Mouse (Mus musculus): ENCODE measurements around the gene Tsr1. TPM values are rescaled to one million over a fixed set of nuclear protein-coding genes. Genes with fewer than 3 reads are reported as not detected.

The Tsr1 gene
- polyA plus RNA-seq, 1 experiment from 2014 or later: 44.5 TPM

DNA sequence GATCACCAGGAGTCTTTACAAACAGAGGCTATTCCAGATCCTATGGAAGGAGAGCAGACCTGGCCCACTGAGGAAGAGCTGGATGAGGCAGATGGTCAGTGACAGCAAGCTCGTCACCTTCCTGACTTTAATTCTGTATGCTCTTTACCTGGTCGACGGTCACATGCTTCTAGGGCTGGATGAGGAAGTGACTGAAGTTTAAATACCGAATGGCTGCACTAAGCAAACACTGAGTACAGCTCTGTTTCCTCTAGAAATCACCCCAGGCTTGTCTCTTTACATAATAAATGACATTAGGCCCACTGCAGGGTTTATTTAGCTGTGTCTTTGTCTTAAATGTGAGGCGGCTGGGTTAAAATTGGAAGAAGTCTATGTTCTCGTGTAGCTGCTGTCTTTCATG, 3.7 kb downstream of the Tsr1 start:
- WGBS: 91% methylated on average over 6 of the region's 6 CpGs
- Histone ChIP-seq H3K9ac (no peak overlapping the region), H3K4me2 (replicated peaks) (no peak overlapping the region), H3K4me1 (no peaks in the 10 kb centered on the region), H3K9me3 (no peaks in the 10 kb centered on the region), H3K27ac (no peak overlapping the region), H3K27me3 (no peaks in the 10 kb centered on the region), H3K36me3 (peaks cover 70% of the 10 kb centered on the region), H3K4me3 (no peak overlapping the region)
- ATAC-seq (ENCODE audit: insufficient number of reproducible peaks, insufficient read depth, low FRiP score, low TSS enrichment): no peak

DNA sequence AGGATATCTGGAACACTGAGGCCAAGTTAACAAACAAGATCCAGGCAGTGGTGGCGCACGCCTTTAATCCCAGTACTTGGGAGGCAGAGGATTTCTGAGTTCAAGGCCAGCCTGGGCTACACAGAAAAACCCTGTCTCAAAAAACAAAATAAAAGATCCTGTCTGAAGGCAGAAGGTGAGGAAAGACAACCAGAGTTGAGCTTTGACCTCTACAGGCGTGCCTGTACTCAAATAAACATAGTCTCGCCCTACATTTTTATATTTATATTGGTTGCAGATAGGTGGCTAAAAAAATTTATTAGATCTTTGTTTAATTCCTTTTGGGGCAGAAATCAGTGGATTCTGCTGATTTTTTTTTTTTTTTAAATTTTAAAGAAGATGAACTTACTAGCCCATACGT, 4.5 kb downstream of the Tsr1 start:
- no peak for ATAC-seq (ENCODE audit: insufficient number of reproducible peaks, insufficient read depth, low FRiP score, low TSS enrichment)
- Histone ChIP-seq H3K4me2 (replicated peaks) (no peak overlapping the region), H3K27me3 (no peaks in the 10 kb centered on the region), H3K36me3 (peaks cover 79% of the 10 kb centered on the region), H3K4me3 (no peak overlapping the region), H3K9ac (no peak overlapping the region), H3K27ac (no peak overlapping the region), H3K4me1 (no peaks in the 10 kb centered on the region), H3K9me3 (no peaks in the 10 kb centered on the region)
- 90% methylated on average over 5 of the region's 5 CpGs for WGBS

DNA sequence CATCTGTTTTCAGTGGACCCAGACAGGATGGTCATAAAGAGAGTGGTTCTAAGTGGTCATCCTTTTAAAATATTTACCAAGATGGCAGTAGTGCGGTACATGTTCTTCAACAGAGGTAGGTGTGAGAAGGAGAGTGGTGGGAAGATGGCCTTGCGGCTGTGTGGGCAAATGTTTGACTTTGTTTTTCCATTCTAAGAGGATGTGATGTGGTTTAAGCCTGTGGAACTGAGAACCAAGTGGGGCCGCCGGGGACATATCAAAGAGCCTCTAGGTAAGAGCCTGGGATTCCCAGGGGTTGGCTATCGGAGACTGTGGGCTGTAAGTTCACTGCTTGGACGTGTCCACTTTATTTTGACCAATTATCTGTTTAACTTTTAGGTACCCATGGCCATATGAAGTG, 10.0 kb downstream of the Tsr1 start:
- Histone ChIP-seq H3K27me3 (no peaks in the 10 kb centered on the region), H3K9ac (no peak overlapping the region), H3K4me2 (replicated peaks) (no peak overlapping the region), H3K4me3 (no peak overlapping the region), H3K4me1 (no peaks in the 10 kb centered on the region), H3K36me3 (peaks cover 72% of the 10 kb centered on the region), H3K27ac (no peak overlapping the region), H3K9me3 (no peaks in the 10 kb centered on the region)
- ATAC-seq (ENCODE audit: insufficient number of reproducible peaks, insufficient read depth, low FRiP score, low TSS enrichment): no peak
- 91% methylated on average over 6 of the region's 6 CpGs for WGBS

DNA sequence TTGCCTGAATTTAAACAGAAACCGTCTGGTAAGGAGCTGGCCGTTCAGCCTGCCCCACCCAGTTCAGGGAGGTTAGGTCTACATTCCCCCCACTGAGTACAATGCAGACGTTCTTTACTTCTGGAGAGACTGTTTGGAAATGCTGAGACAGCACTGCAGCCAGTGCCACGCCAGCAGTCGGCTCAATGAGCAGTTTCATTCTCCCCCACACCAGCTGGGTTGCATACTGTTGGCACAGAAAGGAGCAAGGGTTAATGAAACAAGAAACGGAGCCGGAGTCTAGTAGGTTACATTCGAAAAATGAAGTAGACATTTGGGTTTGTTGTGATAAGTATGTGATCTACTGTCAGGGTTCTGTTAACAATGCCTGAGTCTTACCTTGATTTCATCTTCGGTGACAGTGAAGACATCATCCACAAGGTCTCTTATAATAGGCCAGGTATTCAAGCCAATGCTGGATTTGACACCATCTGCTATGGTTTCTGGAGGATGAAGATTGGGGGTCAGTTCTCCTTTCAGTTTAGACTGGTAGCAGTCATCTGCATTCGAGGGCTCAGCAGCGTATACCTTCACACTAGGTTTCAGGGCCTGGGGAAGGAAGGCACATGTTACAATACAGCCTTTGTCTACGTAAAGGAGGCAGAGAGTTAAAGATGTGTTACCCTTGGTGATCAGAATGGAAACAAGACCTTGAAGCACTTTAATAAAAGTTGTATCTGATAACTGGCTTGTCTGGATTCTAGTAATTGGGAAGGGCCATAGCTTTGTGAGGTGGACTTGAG, 10.9 kb downstream of the Tsr1 start:
- WGBS: 81% methylated on average over 12 of the region's 12 CpGs
- peaks cover 62% of the 10 kb centered on the region for H3K36me3 ChIP-seq

DNA sequence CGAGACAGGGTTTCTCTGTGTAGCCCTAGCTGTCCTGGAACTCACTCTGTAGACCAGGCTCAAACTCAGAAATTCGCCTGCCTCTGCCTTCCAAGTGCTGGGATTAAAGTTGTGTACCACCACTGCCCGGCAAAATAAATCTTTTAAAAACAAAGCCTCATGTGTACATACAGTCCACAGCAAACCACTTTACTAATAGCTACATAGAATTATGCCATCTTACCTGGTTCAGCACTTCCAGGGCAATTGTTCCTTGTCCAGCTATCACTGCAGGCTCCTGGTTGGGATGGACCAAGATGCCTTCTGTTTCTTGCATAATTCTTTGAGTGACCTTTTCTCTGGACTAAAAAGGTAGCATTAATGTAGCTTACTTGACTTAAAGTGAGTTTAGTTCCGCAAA, 12.1 kb downstream of the Tsr1 start:
- Histone ChIP-seq H3K27me3 (no peaks in the 10 kb centered on the region), H3K4me3 (no peak overlapping the region), H3K4me1 (no peaks in the 10 kb centered on the region), H3K9me3 (no peaks in the 10 kb centered on the region), H3K9ac (no peak overlapping the region), H3K27ac (no peak overlapping the region), H3K4me2 (replicated peaks) (no peak overlapping the region), H3K36me3 (peaks cover 51% of the 10 kb centered on the region)
- no peak for ATAC-seq (ENCODE audit: insufficient number of reproducible peaks, insufficient read depth, low FRiP score, low TSS enrichment)
- 86% methylated on average over 4 of the region's 4 CpGs for WGBS

More for the DNA sequence above, 10.9 kb downstream of the Tsr1 start:
- H3K9ac ChIP-seq: no peak overlapping the region
- H3K4me1 ChIP-seq: no peaks in the 10 kb centered on the region
- no peak overlapping the region for H3K4me3 ChIP-seq
- no peaks in the 10 kb centered on the region for H3K27me3 ChIP-seq
- H3K27ac ChIP-seq: no peak overlapping the region
- no peak for ATAC-seq (ENCODE audit: insufficient number of reproducible peaks, insufficient read depth, low FRiP score, low TSS enrichment)
- no peaks in the 10 kb centered on the region for H3K9me3 ChIP-seq
- H3K4me2 ChIP-seq (replicated peaks): no peak overlapping the region

DNA sequence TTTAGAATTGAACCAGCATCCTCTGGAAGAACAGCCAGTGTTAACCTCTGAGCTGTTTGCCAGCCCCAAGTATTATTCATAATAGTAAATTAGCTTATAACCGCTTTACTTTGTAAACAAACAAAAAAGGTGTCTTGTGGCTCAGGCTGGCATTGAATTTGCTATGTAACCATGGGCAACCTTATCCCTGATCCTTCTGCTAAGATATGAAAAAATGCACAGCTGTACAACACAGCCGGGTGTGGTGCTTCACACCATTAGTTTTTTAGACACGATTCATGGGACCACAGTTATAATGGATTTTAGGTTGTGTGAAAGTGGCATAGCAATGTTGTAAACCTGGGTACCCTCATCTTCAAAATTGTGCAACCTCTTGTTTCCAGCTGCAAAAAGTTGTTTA, 14.6 kb downstream of the Tsr1 start:
- ATAC-seq (ENCODE audit: insufficient number of reproducible peaks, insufficient read depth, low FRiP score, low TSS enrichment): no peak
- 87% methylated on average over 3 of the region's 3 CpGs for WGBS

DNA sequence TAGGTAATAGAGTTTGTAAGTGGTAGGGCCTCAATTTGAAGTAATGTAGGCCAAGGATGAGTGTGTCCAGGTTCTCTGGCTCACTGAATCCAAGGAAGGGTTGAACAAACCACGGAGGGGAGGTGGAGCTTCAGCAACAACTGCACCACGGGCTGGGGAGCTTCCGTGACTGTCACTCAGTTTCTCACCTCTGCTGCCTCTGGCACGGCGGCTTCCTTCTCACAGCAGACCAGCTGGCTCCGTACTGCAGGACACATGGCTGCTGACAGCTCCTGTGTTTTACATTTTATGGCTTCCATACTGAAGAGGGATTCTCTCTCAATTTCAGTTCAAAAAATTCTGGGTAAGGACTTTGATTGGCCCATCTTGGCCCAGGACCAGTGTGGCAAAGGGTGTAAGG, 21.4 kb downstream of the Tsr1 start:
- Histone ChIP-seq H3K4me2 (replicated peaks) (no peak overlapping the region), H3K9me3 (no peaks in the 10 kb centered on the region), H3K27me3 (no peaks in the 10 kb centered on the region), H3K27ac (no peak overlapping the region), H3K4me3 (no peak overlapping the region), H3K4me1 (no peaks in the 10 kb centered on the region), H3K36me3 (peaks cover 12% of the 10 kb centered on the region; the same call in 1 of the 2 replicates), H3K9ac (no peak overlapping the region)
- WGBS: 79% methylated on average over 6 of the region's 6 CpGs
- no peak for ATAC-seq (ENCODE audit: insufficient number of reproducible peaks, insufficient read depth, low FRiP score, low TSS enrichment)

More for the DNA sequence above, 14.6 kb downstream of the Tsr1 start:
- no peak overlapping the region for H3K9ac ChIP-seq
- no peak overlapping the region for H3K27ac ChIP-seq
- H3K4me3 ChIP-seq: no peak overlapping the region
- no peaks in the 10 kb centered on the region for H3K27me3 ChIP-seq
- H3K36me3 ChIP-seq: peaks cover 26% of the 10 kb centered on the region
- H3K4me2 ChIP-seq (replicated peaks): no peak overlapping the region
- no peaks in the 10 kb centered on the region for H3K9me3 ChIP-seq
- no peaks in the 10 kb centered on the region for H3K4me1 ChIP-seq

- Histone ChIP-seq H3K4me3 (0 out of 2 replicates have a peak overlapping the region, but pooled peaks have one; percentile 80), H3K9ac (no peak overlapping the region), H3K4me1 (peaks cover 16% of the 10 kb centered on the region), H3K36me3 (peaks cover 3% of the 10 kb centered on the region; the same call in 1 of the 2 replicates), H3K9me3 (no peaks in the 10 kb centered on the region), H3K27me3 (no peaks in the 10 kb centered on the region), H3K27ac (no peak overlapping the region), H3K4me2 (replicated peaks) (peak overlapping the region; percentile 57)
- WGBS: 56% methylated on average over 4 of the region's 4 CpGs
- no peak for ATAC-seq (ENCODE audit: insufficient number of reproducible peaks, insufficient read depth, low FRiP score, low TSS enrichment)
These were observed 26.3 kb downstream of the Tsr1 start for GRCm38 (mm10) chr11:74924149-74924548.

GRCm38 (mm10) chr11:74925577-74926387, 27.9 kb downstream of the Tsr1 start, which contains the start of the genes Smg6 and Srr:
Smg6 (plus strand) TSS chr11:74925823.
Srr (minus strand) TSS chr11:74925948.
- WGBS: under 1% methylated on average over 79 of the region's 88 CpGs
- Histone ChIP-seq H3K27me3 (no peaks in the 10 kb centered on the region), H3K36me3 (peaks cover 8% of the 10 kb centered on the region), H3K27ac (peak within 1 kb of the TSS; percentile 98), H3K4me1 (peaks cover 16% of the 10 kb centered on the region), H3K9ac (peak within 1 kb of the TSS; percentile 86), H3K4me2 (replicated peaks) (peak within 1 kb of the TSS; percentile 57), H3K9me3 (no peaks in the 10 kb centered on the region), H3K4me3 (peak within 1 kb of the TSS; percentile 80)
- ATAC-seq (ENCODE audit: insufficient number of reproducible peaks, insufficient read depth, low FRiP score, low TSS enrichment): peak; percentile 93

DNA sequence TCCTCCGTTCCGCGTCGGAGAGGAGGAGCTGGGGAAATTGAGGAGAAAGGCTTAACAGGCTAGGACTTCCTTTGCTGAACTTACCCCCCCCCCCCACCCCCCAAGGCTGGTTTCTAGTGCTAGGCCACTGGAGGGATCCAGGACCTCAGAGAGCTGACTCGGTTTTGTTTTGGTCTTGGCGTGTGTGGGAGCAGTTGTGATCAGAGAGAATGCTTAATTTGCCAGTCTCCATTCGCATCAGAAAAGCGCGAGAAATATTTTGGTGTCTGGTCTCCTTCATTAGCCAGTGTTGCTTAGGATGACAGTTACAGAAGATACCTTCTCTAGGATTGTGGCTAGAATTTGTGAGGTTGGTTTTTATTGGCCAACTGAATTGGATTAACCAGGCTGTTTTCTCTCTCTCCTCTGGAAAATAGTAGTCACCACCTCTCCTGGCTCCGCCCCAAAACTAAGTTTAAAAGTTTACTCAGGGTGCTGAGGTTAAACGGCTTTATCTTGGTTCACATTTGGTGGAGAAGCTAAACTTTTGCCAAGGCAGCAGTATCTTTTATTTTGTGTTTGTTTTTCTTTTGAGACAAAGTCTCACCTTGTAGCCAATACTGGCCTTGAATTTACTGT, 28.6 kb downstream of the Tsr1 start:
- Histone ChIP-seq H3K9ac (peak overlapping the region; percentile 86), H3K27ac (peak overlapping the region; percentile 98), H3K36me3 (peaks cover 8% of the 10 kb centered on the region), H3K4me2 (replicated peaks) (peak overlapping the region; percentile 57), H3K4me1 (peaks cover 16% of the 10 kb centered on the region), H3K9me3 (no peaks in the 10 kb centered on the region), H3K27me3 (no peaks in the 10 kb centered on the region), H3K4me3 (peak overlapping the region; percentile 80)
- WGBS: 7% methylated on average over 11 of the region's 11 CpGs
- peak; percentile 23; the same call in 1 of the 2 replicates for ATAC-seq (ENCODE audit: insufficient number of reproducible peaks, insufficient read depth, low FRiP score, low TSS enrichment)

- Histone ChIP-seq H3K36me3 (peaks cover 12% of the 10 kb centered on the region), H3K4me3 (no peak overlapping the region), H3K9me3 (no peaks in the 10 kb centered on the region), H3K27me3 (no peaks in the 10 kb centered on the region), H3K27ac (no peak overlapping the region), H3K9ac (no peak overlapping the region), H3K4me2 (replicated peaks) (peak overlapping the region; percentile 57; the same call in 1 of the 2 replicates), H3K4me1 (peaks cover 16% of the 10 kb centered on the region)
- no peak for ATAC-seq (ENCODE audit: insufficient number of reproducible peaks, insufficient read depth, low FRiP score, low TSS enrichment)
- WGBS: 88% methylated on average over 2 of the region's 2 CpGs
These were observed 29.4 kb downstream of the Tsr1 start for GRCm38 (mm10) chr11:74927236-74927725.
